Mouse (Mus musculus): ENCODE measurements at regions not wholly inside any gene's neighbourhood (a gene's known extent, or its start where the extent isn't known, plus 50 kb on each side); places are given as distances from the start of the nearest gene placed in this dataset.

- DNase-seq (ENCODE audit: low spot score): no peak
Observed at GRCm38 (mm10) chr3:142941319-142942024, 59.7 kb upstream of the Pkn2 start.

GRCm38 (mm10) chr3:142940874-142941273 lies 59.1 kb upstream of the Pkn2 start:
- DNase-seq (ENCODE audit: low spot score): no peak

- no peak for DNase-seq (ENCODE audit: low spot score)
Observed at GRCm38 (mm10) chr3:142939773-142940172, 58.0 kb upstream of the Pkn2 start.

GRCm38 (mm10) chr3:142935949-142936348 lies 54.1 kb upstream of the Pkn2 start:
- DNase-seq (ENCODE audit: low spot score): peak; percentile 84

GRCm38 (mm10) chr3:142934326-142934725 lies 52.5 kb upstream of the Pkn2 start:
- no peak for DNase-seq (ENCODE audit: low spot score)

GRCm38 (mm10) chr3:142933684-142934259 lies 52.0 kb upstream of the Pkn2 start:
- DNase-seq (ENCODE audit: low spot score): no peak
